Mouse (Mus musculus) kidney, embryonic 15.5 days (tissue): ENCODE data around the gene Tmigd1. TPM values are rescaled to one million over a fixed set of nuclear protein-coding genes. Genes with fewer than 3 reads are reported as not detected.
A peak's percentile ranks its signal among the peaks of the same experiment; 100 is the strongest.

Source experiments
- ATAC-seq: fragments of 200-750 bp; cut with Nextera tagmentation; replicated peaks from 2 replicates; pipeline ENCODE4 v1.8.0; 2017; ENCODE audit warnings: moderate TSS enrichment; ENCODE audit not compliant: low FRiP score
- H3K27ac ChIP-seq: fragments of 300-500 bp; sonication (generic); 2 replicates; pipeline ENCODE4 v1.5.1; 2015; ENCODE audit warnings: mild to moderate bottlenecking, inconsistent platforms
- H3K27me3 ChIP-seq: fragments of 300-500 bp; sonication (generic); 2 replicates; pipeline ENCODE4 v1.6.1; 2015; ENCODE audit warnings: inconsistent platforms
- H3K36me3 ChIP-seq: fragments of 300-500 bp; sonication (generic); 2 replicates; pipeline ENCODE4 v1.6.1; 2015; ENCODE audit warnings: inconsistent platforms
- H3K4me1 ChIP-seq: fragments of 300-500 bp; sonication (generic); 2 replicates; pipeline ENCODE4 v1.6.1; 2015; ENCODE audit warnings: inconsistent platforms
- H3K4me2 ChIP-seq: fragments of 300-500 bp; sonication (generic); 2 replicates; pipeline ENCODE4 v1.6.1; 2015; ENCODE audit warnings: moderate library complexity, mild to moderate bottlenecking, inconsistent platforms
- H3K4me3 ChIP-seq: fragments of 300-500 bp; sonication (generic); replicated peaks from 2 replicates; pipeline ENCODE4 v1.5.1; 2015; ENCODE audit warnings: mild to moderate bottlenecking, inconsistent platforms
- H3K9ac ChIP-seq: fragments of 300-500 bp; sonication (generic); 2 replicates; pipeline ENCODE4 v1.6.1; 2015; ENCODE audit warnings: mild to moderate bottlenecking, inconsistent platforms
- H3K9me3 ChIP-seq: fragments of 300-500 bp; sonication (generic); replicated peaks from 2 replicates; pipeline ENCODE4 v1.6.1; 2016; ENCODE audit warnings: inconsistent platforms
- WGBS: fragments of 180-500 bp; shearing (Covaris S2); methylation state at CpG from one replicate; pipeline ENCODE4 v1.1.7; 2015; ENCODE audit warnings: mixed read lengths; 5-methylcytosine and 5-hydroxymethylcytosine counted together
- polyA plus RNA-seq: library from polyadenylated mRNA; unstranded; fragments of >200 nt; fragmentation: Nextera tagmentation; extraction: Ambion mirVana; gene quantifications from 2 replicates; pipeline ENCODE4 v1.2.1, GENCODE M21; 2015

Gene Tmigd1
- polyA plus RNA-seq, 1 experiment from 2014 or later = 1.7 TPM

DNA sequence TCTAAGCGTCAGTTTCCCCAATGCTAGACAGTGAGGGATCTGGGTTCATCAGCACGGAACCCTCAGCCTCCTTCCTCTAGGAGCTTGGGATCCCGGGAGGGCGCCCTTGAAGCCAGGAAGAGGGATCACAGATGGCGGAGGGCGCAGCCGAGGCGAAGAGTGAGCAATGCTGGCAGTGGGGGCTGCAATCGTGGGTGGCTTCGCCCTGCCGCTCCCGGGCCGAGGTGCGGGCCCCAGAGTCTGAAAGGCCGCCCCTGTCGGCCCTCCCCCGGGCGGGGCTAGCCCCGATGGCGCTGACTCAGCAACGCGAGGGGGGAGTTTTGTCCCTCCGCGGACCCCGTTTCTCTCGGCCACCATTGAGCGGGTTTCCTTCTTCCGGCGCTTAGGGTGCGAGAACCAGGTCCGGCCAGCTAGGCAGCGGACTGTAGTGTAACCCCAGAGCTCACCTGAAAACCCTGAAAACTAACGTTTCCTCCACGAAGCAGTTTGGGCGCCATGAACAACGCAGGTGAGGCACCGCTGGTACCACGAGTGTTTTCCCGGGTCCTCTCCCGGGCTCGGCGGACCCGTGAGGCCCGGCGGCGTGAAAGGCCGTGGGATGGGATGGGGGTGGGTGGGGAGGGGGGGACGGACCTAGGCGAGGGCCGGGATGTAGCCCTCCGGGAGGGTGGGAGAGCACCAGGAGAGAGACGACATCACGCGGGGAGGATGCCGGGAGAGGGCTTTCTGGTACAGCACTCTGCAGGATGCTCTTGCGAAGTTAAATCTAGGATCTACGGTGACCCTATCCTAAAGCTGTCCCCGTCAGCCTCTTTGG lies 43.6 kb downstream of the Tmigd1 start:
- H3K4me3 ChIP-seq = peak overlapping the region; percentile 72
- no peaks in the 10 kb centered on the region for H3K27me3 ChIP-seq
- peak overlapping the region; percentile 78 for H3K4me2 ChIP-seq
- peaks cover 21% of the 10 kb centered on the region for H3K36me3 ChIP-seq
- WGBS = under 1% methylated on average over 58 of the region's 58 CpGs
- H3K9ac ChIP-seq = peak overlapping the region; percentile 83
- no peaks in the 10 kb centered on the region for H3K9me3 ChIP-seq
- H3K4me1 ChIP-seq = peaks cover 21% of the 10 kb centered on the region; the same call in 1 of the 2 replicates
- peak; percentile 91 for ATAC-seq
- peak overlapping the region; percentile 94 for H3K27ac ChIP-seq

DNA sequence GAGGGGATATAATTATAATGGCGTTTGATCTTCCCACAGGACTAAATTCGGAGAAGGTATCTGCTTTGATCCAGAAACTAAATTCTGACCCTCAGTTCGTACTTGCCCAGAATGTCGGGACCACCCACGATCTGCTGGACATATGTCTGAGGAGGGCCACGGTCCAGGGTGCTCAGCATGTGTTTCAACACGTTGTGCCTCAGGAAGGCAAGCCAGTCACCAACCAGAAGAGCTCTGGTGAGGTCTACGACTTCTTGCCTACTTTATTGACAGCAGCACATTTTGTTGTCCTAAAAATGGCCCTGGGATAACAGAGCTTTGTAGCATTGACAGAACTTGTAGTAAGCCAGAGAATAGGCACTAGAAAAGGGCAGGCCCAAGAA lies 44.2 kb downstream of the Tmigd1 start:
- Histone ChIP-seq H3K4me2 (peak overlapping the region; percentile 78), H3K27ac (peak overlapping the region; percentile 94; the same call in 1 of the 2 replicates), H3K27me3 (no peaks in the 10 kb centered on the region), H3K4me1 (peaks cover 21% of the 10 kb centered on the region; the same call in 1 of the 2 replicates), H3K9me3 (no peaks in the 10 kb centered on the region), H3K9ac (peak overlapping the region; percentile 83), H3K36me3 (peaks cover 26% of the 10 kb centered on the region), H3K4me3 (peak overlapping the region; percentile 72)
- ATAC-seq = peak; percentile 34
- 1% methylated on average over 8 of the region's 8 CpGs for WGBS

DNA sequence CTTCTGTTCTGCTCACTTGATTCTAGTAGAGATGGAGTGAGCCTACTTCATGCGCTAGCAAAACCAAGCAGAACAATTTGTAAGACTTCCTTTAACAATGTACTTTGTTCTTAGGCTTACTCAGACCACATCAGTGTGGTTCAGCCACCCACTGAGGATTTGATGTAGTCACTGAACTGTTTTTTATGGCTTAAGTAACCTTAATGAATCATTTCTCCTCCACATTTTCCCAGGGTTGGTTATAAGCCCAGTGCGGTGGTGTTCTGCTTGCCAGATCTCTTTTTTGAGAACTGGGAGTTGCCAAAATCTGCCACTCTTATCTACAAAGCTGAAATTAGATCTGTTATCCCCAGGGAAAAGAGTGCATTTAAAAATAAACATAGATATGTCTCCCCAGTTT lies 51.6 kb downstream of the Tmigd1 start:
- H3K36me3 ChIP-seq = peaks cover 88% of the 10 kb centered on the region

DNA sequence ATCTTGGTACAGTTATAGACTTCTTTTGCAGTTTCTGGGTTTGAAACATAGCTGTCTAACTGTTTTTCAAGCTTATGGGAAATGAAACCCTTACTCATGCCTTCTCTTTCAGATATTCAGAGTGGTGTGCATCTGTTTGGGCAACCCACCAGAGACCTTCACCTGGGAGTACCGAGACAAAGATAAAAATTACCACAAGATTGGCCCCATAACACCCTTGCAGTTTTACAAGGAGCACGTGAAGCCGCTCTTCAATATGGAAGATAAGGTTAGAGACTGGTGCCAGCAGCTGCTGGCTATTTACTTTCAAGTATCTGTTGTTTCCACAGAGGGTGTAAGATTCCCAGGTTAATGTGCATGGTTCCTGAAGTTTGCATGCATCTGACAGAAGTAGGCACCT lies 63.7 kb downstream of the Tmigd1 start:
- no peaks in the 10 kb centered on the region for H3K27me3 ChIP-seq
- no peaks in the 10 kb centered on the region for H3K4me1 ChIP-seq
- no peak overlapping the region for H3K27ac ChIP-seq
- no peak overlapping the region for H3K4me3 ChIP-seq
- 93% methylated on average over 3 of the region's 3 CpGs for WGBS
- H3K4me2 ChIP-seq = no peak overlapping the region
- no peaks in the 10 kb centered on the region for H3K9me3 ChIP-seq
- H3K9ac ChIP-seq = no peak overlapping the region
- H3K36me3 ChIP-seq = peaks cover 95% of the 10 kb centered on the region
- ATAC-seq = no peak

More for the DNA sequence above, 51.6 kb downstream of the Tmigd1 start:
- WGBS = 72% methylated on average over 2 of the region's 2 CpGs
- no peak overlapping the region for H3K4me2 ChIP-seq
- no peak overlapping the region for H3K9ac ChIP-seq
- no peak for ATAC-seq
- H3K4me1 ChIP-seq = no peaks in the 10 kb centered on the region
- H3K27me3 ChIP-seq = no peaks in the 10 kb centered on the region
- H3K4me3 ChIP-seq = no peak overlapping the region
- no peaks in the 10 kb centered on the region for H3K9me3 ChIP-seq
- H3K27ac ChIP-seq = 0 out of 2 replicates have a peak overlapping the region, but pooled peaks have one; percentile 62

Other genes starting within 250 kb of the Tmigd1 start
- 0.30 and 0.54 TPM in 2 replicates for gene Bhlha9, start 229.7 kb upstream of the Tmigd1 start, polyA plus RNA-seq
- gene Trarg1, start 222.4 kb upstream of the Tmigd1 start, polyA plus RNA-seq = 1.2 and 2.1 TPM in 2 replicates
- gene Gosr1, start 138.6 kb upstream of the Tmigd1 start, polyA plus RNA-seq = 26.3 and 31.9 TPM in 2 replicates
- gene Cpd, start 55.1 kb upstream of the Tmigd1 start, polyA plus RNA-seq = 16.8 and 17.5 TPM in 2 replicates
- gene Blmh, start 22.6 kb downstream of the Tmigd1 start, polyA plus RNA-seq = 175 and 176 TPM in 2 replicates
- 1.6 and 2.1 TPM in 2 replicates for gene Slc6a4, start 96.4 kb downstream of the Tmigd1 start, polyA plus RNA-seq
- 75.1 and 77.7 TPM in 2 replicates for gene Nsrp1, start 176.3 kb downstream of the Tmigd1 start, polyA plus RNA-seq